Mouse (Mus musculus): ENCODE results near the gene E130309D02Rik. TPM values are rescaled to one million over a fixed set of nuclear protein-coding genes. Genes with fewer than 3 reads are reported as not detected.
A peak's percentile ranks its signal among the peaks of the same experiment; 100 is the strongest.

Gene E130309D02Rik
- polyA plus RNA-seq, 1 experiment from 2014 or later = 67.3 TPM

- no peak for DNase-seq (ENCODE audit: low spot score)
- Histone ChIP-seq H3K27me3 (ENCODE audit: low read depth, poor library complexity, severe bottlenecking) (peaks cover 17% of the 10 kb centered on the region), H3K4me3 (no peak overlapping the region), H3K9me3 (replicated peaks) (no peaks in the 10 kb centered on the region), H3K4me1 (peaks cover 7% of the 10 kb centered on the region), H3K36me3 (peaks cover 59% of the 10 kb centered on the region), H3K27ac (no peak overlapping the region)
- 94% methylated on average over 7 of the region's 7 CpGs for WGBS
Observed at GRCm38 (mm10) chr5:143298391-143298790, 16.8 kb downstream of the E130309D02Rik start.

GRCm38 (mm10) chr5:143297986-143298385 lies 17.2 kb downstream of the E130309D02Rik start:
- DNase-seq (ENCODE audit: low spot score) = no peak
- WGBS = 92% methylated on average over 9 of the region's 9 CpGs
- H3K27me3 ChIP-seq (ENCODE audit: low read depth, poor library complexity, severe bottlenecking) = peaks cover 21% of the 10 kb centered on the region
- peaks cover 11% of the 10 kb centered on the region for H3K4me1 ChIP-seq
- no peak overlapping the region for H3K27ac ChIP-seq
- H3K9me3 ChIP-seq (replicated peaks) = no peaks in the 10 kb centered on the region
- H3K4me3 ChIP-seq = no peak overlapping the region
- peaks cover 55% of the 10 kb centered on the region for H3K36me3 ChIP-seq

GRCm38 (mm10) chr5:143295330-143295729 lies 19.8 kb downstream of the E130309D02Rik start:
- Histone ChIP-seq H3K27me3 (ENCODE audit: low read depth, poor library complexity, severe bottlenecking) (peaks cover 47% of the 10 kb centered on the region), H3K9me3 (replicated peaks) (no peaks in the 10 kb centered on the region), H3K27ac (no peak overlapping the region), H3K4me3 (no peak overlapping the region), H3K4me1 (peaks cover 15% of the 10 kb centered on the region), H3K36me3 (peaks cover 29% of the 10 kb centered on the region)
- no peak for DNase-seq (ENCODE audit: low spot score)
- WGBS = 96% methylated on average over 2 of the region's 2 CpGs

GRCm38 (mm10) chr5:143294862-143295261 lies 20.3 kb downstream of the E130309D02Rik start:
- Histone ChIP-seq H3K9me3 (replicated peaks) (no peaks in the 10 kb centered on the region), H3K36me3 (peaks cover 24% of the 10 kb centered on the region), H3K4me1 (peaks cover 15% of the 10 kb centered on the region), H3K4me3 (no peak overlapping the region), H3K27me3 (ENCODE audit: low read depth, poor library complexity, severe bottlenecking) (peaks cover 52% of the 10 kb centered on the region), H3K27ac (no peak overlapping the region)
- DNase-seq (ENCODE audit: low spot score) = no peak
- WGBS = 85% methylated on average over 3 of the region's 3 CpGs

GRCm38 (mm10) chr5:143293404-143293803 lies 21.8 kb downstream of the E130309D02Rik start, which contains the start of gene Zfp853:
Gene Zfp853, minus strand, starts transcription at chr5:143293623.
- peak; percentile 63 for DNase-seq (ENCODE audit: low spot score)
- Histone ChIP-seq H3K4me1 (peaks cover 22% of the 10 kb centered on the region), H3K27me3 (ENCODE audit: low read depth, poor library complexity, severe bottlenecking) (peaks cover 67% of the 10 kb centered on the region), H3K27ac (peak within 1 kb of the TSS; percentile 67), H3K36me3 (peaks cover 9% of the 10 kb centered on the region), H3K9me3 (replicated peaks) (no peaks in the 10 kb centered on the region), H3K4me3 (peak within 1 kb of the TSS; percentile 61)
- WGBS = 5% methylated on average over 28 of the region's 38 CpGs

GRCm38 (mm10) chr5:143292879-143293278 lies 22.3 kb downstream of the E130309D02Rik start:
- H3K4me1 ChIP-seq = peaks cover 27% of the 10 kb centered on the region
- H3K27me3 ChIP-seq (ENCODE audit: low read depth, poor library complexity, severe bottlenecking) = peaks cover 72% of the 10 kb centered on the region
- H3K27ac ChIP-seq = peak overlapping the region; percentile 67
- peaks cover 4% of the 10 kb centered on the region; the same call in 1 of the 2 replicates for H3K36me3 ChIP-seq
- H3K4me3 ChIP-seq = peak overlapping the region; percentile 61
- peak; percentile 51 for DNase-seq (ENCODE audit: low spot score)
- 2% methylated on average over 19 of the region's 19 CpGs for WGBS
- no peaks in the 10 kb centered on the region for H3K9me3 ChIP-seq (replicated peaks)

- Histone ChIP-seq H3K4me1 (peaks cover 33% of the 10 kb centered on the region), H3K9me3 (replicated peaks) (no peaks in the 10 kb centered on the region), H3K27ac (no peak overlapping the region), H3K4me3 (no peak overlapping the region), H3K27me3 (ENCODE audit: low read depth, poor library complexity, severe bottlenecking) (peaks cover 100% of the 10 kb centered on the region), H3K36me3 (no peaks in the 10 kb centered on the region)
- WGBS = 73% methylated on average over 9 of the region's 9 CpGs
- no peak for DNase-seq (ENCODE audit: low spot score)
Observed at GRCm38 (mm10) chr5:143289299-143289698, 25.9 kb downstream of the E130309D02Rik start.

GRCm38 (mm10) chr5:143288378-143288911 lies 26.7 kb downstream of the E130309D02Rik start:
- H3K9me3 ChIP-seq (replicated peaks) = no peaks in the 10 kb centered on the region
- H3K4me1 ChIP-seq = peaks cover 27% of the 10 kb centered on the region
- 14% methylated on average over 9 of the region's 9 CpGs for WGBS
- H3K36me3 ChIP-seq = no peaks in the 10 kb centered on the region
- H3K4me3 ChIP-seq = peak overlapping the region; percentile 49
- H3K27ac ChIP-seq = peak overlapping the region; percentile 10; the same call in 1 of the 2 replicates
- DNase-seq (ENCODE audit: low spot score) = no peak
- H3K27me3 ChIP-seq (ENCODE audit: low read depth, poor library complexity, severe bottlenecking) = peaks cover 98% of the 10 kb centered on the region

GRCm38 (mm10) chr5:143287774-143288328 lies 27.3 kb downstream of the E130309D02Rik start:
- Histone ChIP-seq H3K4me3 (peak overlapping the region; percentile 49), H3K36me3 (no peaks in the 10 kb centered on the region), H3K9me3 (replicated peaks) (no peaks in the 10 kb centered on the region), H3K27me3 (ENCODE audit: low read depth, poor library complexity, severe bottlenecking) (peaks cover 97% of the 10 kb centered on the region), H3K4me1 (peaks cover 21% of the 10 kb centered on the region), H3K27ac (0 out of 2 replicates have a peak overlapping the region, but pooled peaks have one; percentile 1)
- WGBS = under 1% methylated on average over 48 of the region's 48 CpGs
- peak; percentile 59 for DNase-seq (ENCODE audit: low spot score)

GRCm38 (mm10) chr5:143284762-143285161 lies 30.4 kb downstream of the E130309D02Rik start:
- no peak overlapping the region for H3K4me3 ChIP-seq
- peaks cover 18% of the 10 kb centered on the region for H3K4me1 ChIP-seq
- 43% methylated on average over 6 of the region's 6 CpGs for WGBS
- no peak for DNase-seq (ENCODE audit: low spot score)
- no peaks in the 10 kb centered on the region for H3K36me3 ChIP-seq
- no peak overlapping the region for H3K27ac ChIP-seq
- no peaks in the 10 kb centered on the region for H3K9me3 ChIP-seq (replicated peaks)
- peaks cover 90% of the 10 kb centered on the region for H3K27me3 ChIP-seq (ENCODE audit: low read depth, poor library complexity, severe bottlenecking)

GRCm38 (mm10) chr5:143279247-143279646 lies 35.9 kb downstream of the E130309D02Rik start:
- Histone ChIP-seq H3K4me1 (no peaks in the 10 kb centered on the region), H3K9me3 (replicated peaks) (no peaks in the 10 kb centered on the region), H3K27me3 (ENCODE audit: low read depth, poor library complexity, severe bottlenecking) (peaks cover 70% of the 10 kb centered on the region), H3K4me3 (no peak overlapping the region), H3K36me3 (no peaks in the 10 kb centered on the region), H3K27ac (no peak overlapping the region)
- no peak for DNase-seq (ENCODE audit: low spot score)
- WGBS = 49% methylated on average over 10 of the region's 10 CpGs

GRCm38 (mm10) chr5:143275761-143276160 lies 39.4 kb downstream of the E130309D02Rik start:
- H3K27ac ChIP-seq = no peak overlapping the region
- no peak overlapping the region for H3K4me3 ChIP-seq
- H3K4me1 ChIP-seq = peaks cover 6% of the 10 kb centered on the region
- H3K9me3 ChIP-seq (replicated peaks) = no peaks in the 10 kb centered on the region
- DNase-seq (ENCODE audit: low spot score) = no peak
- H3K27me3 ChIP-seq (ENCODE audit: low read depth, poor library complexity, severe bottlenecking) = peaks cover 45% of the 10 kb centered on the region
- 64% methylated on average over 5 of the region's 5 CpGs for WGBS
- peaks cover 8% of the 10 kb centered on the region; the same call in 1 of the 2 replicates for H3K36me3 ChIP-seq

GRCm38 (mm10) chr5:143272540-143273330 lies 42.4 kb downstream of the E130309D02Rik start:
- no peaks in the 10 kb centered on the region for H3K9me3 ChIP-seq (replicated peaks)
- H3K36me3 ChIP-seq = peaks cover 10% of the 10 kb centered on the region; the same call in 1 of the 2 replicates
- H3K27me3 ChIP-seq (ENCODE audit: low read depth, poor library complexity, severe bottlenecking) = peaks cover 23% of the 10 kb centered on the region; the same call in 1 of the 2 replicates
- peaks cover 25% of the 10 kb centered on the region for H3K4me1 ChIP-seq
- no peak for DNase-seq (ENCODE audit: low spot score)
- H3K27ac ChIP-seq = no peak overlapping the region
- WGBS = 90% methylated on average over 16 of the region's 16 CpGs
- no peak overlapping the region for H3K4me3 ChIP-seq

Measured in limb, embryonic 10.5 days (tissue).